Mouse (Mus musculus): ENCODE measurements around the gene H2-Ob. TPM values are rescaled to one million over a fixed set of nuclear protein-coding genes. Genes with fewer than 3 reads are reported as not detected.
A peak's percentile ranks its signal among the peaks of the same experiment; 100 is the strongest.

Gene H2-Ob
- total and polyA plus RNA-seq, 3 experiments = 13.7 to 31.9 (median 19.9) TPM

DNA sequence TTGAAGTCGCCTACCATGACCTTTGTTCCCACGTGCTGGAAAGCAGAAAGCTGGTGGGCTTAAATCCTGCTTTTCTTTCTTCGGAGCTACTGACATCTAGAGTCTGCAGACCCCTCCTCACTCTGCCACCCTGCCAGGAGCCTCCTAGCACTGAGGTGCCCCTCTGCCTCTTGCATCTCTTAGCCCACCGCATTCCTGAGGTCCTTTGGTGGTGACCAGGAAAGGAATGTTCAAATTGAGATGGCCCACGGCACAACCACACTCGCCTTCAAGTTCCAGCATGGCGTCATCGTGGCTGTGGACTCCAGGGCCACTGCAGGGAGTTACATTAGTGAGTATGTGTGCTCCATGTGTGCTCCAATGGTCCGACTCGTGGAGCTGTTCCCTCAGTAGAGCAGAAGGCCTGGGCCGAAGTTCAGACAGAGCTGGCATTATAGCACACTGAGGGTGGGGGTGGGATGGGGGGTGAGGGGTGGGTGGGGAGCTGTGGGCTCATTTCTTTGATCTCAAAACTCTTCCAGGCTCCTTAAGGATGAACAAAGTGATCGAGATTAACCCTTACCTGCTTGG lies 39.6 kb upstream of the H2-Ob start:
- H3K27me3 ChIP-seq (replicated peaks) = no peaks in the 10 kb centered on the region
- H3K4me2 ChIP-seq (ENCODE audit: insufficient read depth, low read depth, poor library complexity, severe bottlenecking) = peak overlapping the region; percentile 65
- H3K27ac ChIP-seq (ENCODE audit: insufficient read depth, low read depth) = peak overlapping the region; percentile 93

GRCm38 (mm10) chr17:34200047-34200446 lies 38.7 kb upstream of the H2-Ob start:
- dilution Hi-C loops (cut with MboI; ENCODE audit: extremely low pct_ligation_motif_present, extremely low pct_unique_long_range_greater_than_20kb, low sequenced_read_pairs) (no loop called here), in situ Hi-C loops (cut with MboI; ENCODE audit: low pct_ligation_motif_present, low pct_unique_long_range_greater_than_20kb, low sequenced_read_pairs) (no loop called here)
- Histone ChIP-seq H3K79me2 (replicated peaks; ENCODE audit: control insufficient read depth, extremely low read depth, insufficient read depth, poor library complexity, severe bottlenecking) (peaks cover 43% of the 10 kb centered on the region), H3K9me3 (replicated peaks; ENCODE audit: low read length) (no peaks in the 10 kb centered on the region), H3K4me1 (ENCODE audit: control insufficient read depth in 1 of 2, insufficient read depth in 2 of 2) (peaks cover 12 to 50% of the 10 kb centered on the region in 2 experiments), H3K9ac (ENCODE audit: insufficient read depth, low read depth) (peak overlapping the region; percentile 58), H3K4me2 (ENCODE audit: insufficient read depth, low read depth, poor library complexity, severe bottlenecking) (peak overlapping the region; percentile 89), H3K27ac (ENCODE audit: insufficient read depth, low read depth) (peak overlapping the region; percentile 48; the same call in 1 of the 2 replicates), H3K36me3 (replicated peaks in 1 of 2; ENCODE audit: control insufficient read depth in 1 of 2, insufficient read depth in 1 of 2, low read length in 1 of 2) (peaks cover 34 to 51% of the 10 kb centered on the region in 2 experiments), H3K4me3 (replicated peaks in 1 of 3; ENCODE audit: low read depth in 2 of 3, low read length in 2 of 3, poor library complexity in 1 of 3) (peak overlapping the region; percentile 53 to 69 (median 57)), H3K27me3 (replicated peaks) (no peaks in the 10 kb centered on the region)
- TF ChIP-seq TCF12 (IDR thresholded peaks at IDR 0.05; ENCODE audit: low read depth, low read length) (no peak), MAFK (IDR thresholded peaks at IDR 0.05; ENCODE audit: insufficient replicate concordance, low read length) (no peak), USF1 (IDR thresholded peaks at IDR 0.05; ENCODE audit: low read depth, low read length) (no peak), JUN (IDR thresholded peaks at IDR 0.05; ENCODE audit: insufficient read depth, low read depth, low read length) (no peak), IRF4 (IDR thresholded peaks at IDR 0.05; ENCODE audit: low read depth, low read length) (no peak), POLR2A (IDR thresholded peaks at IDR 0.05; ENCODE audit: low read depth, low read length) (no peak), UBTF (IDR thresholded peaks at IDR 0.05; ENCODE audit: low read depth, low read length) (no peak), NELFE (IDR thresholded peaks at IDR 0.05; ENCODE audit: low read depth, low read length) (no peak), MYC (IDR thresholded peaks at IDR 0.05; ENCODE audit: low read depth, low read length) (no peak), CTCF (conservative IDR thresholded peaks at IDR 0.05 in 1 of 2, IDR thresholded peaks at IDR 0.05 in 1 of 2; ENCODE audit: low read depth in 2 of 2, low read length in 2 of 2) (no peak; a peak in 1 of 4 replicates), E2F4 (IDR thresholded peaks at IDR 0.05; ENCODE audit: insufficient replicate concordance, low read depth, low read length) (no peak), ETS1 (conservative IDR thresholded peaks at IDR 0.05; ENCODE audit: low read depth, low read length) (no peak), ZC3H11A (IDR thresholded peaks at IDR 0.05; ENCODE audit: low read depth, low read length) (no peak), ZNF384 (IDR thresholded peaks at IDR 0.05; ENCODE audit: low read depth, low read length) (no peak), ZKSCAN1 (IDR thresholded peaks at IDR 0.05; ENCODE audit: borderline replicate concordance, low read depth, low read length) (no peak)
- DNase-seq (ENCODE audit: extremely low read depth) = no peak

More for the DNA sequence above, 39.6 kb upstream of the H2-Ob start:
- H3K4me1 ChIP-seq (ENCODE audit: control insufficient read depth in 1 of 2, insufficient read depth in 2 of 2) = peaks cover 21 to 60% of the 10 kb centered on the region in 2 experiments
- in situ Hi-C loops (cut with MboI; ENCODE audit: low pct_ligation_motif_present, low pct_unique_long_range_greater_than_20kb, low sequenced_read_pairs) (no loop called here), dilution Hi-C loops (cut with MboI; ENCODE audit: extremely low pct_ligation_motif_present, extremely low pct_unique_long_range_greater_than_20kb, low sequenced_read_pairs) (no loop called here)
- H3K79me2 ChIP-seq (replicated peaks; ENCODE audit: control insufficient read depth, extremely low read depth, insufficient read depth, poor library complexity, severe bottlenecking) = peaks cover 45% of the 10 kb centered on the region
- H3K9me3 ChIP-seq (replicated peaks; ENCODE audit: low read length) = no peaks in the 10 kb centered on the region
- H3K4me3 ChIP-seq (replicated peaks in 1 of 3; ENCODE audit: low read depth in 2 of 3, low read length in 2 of 3, poor library complexity in 1 of 3) = peak overlapping the region; percentile 85 to 99 (median 93)
- peaks cover 43 to 61% of the 10 kb centered on the region in 2 experiments for H3K36me3 ChIP-seq (replicated peaks in 1 of 2; ENCODE audit: control insufficient read depth in 1 of 2, insufficient read depth in 1 of 2, low read length in 1 of 2)
- peak overlapping the region; percentile 100 for H3K9ac ChIP-seq (ENCODE audit: insufficient read depth, low read depth)
- TF ChIP-seq GABPA (IDR thresholded peaks at IDR 0.05; ENCODE audit: insufficient replicate concordance, low read depth, low read length) (no peak), CHD1 (IDR thresholded peaks at IDR 0.05; ENCODE audit: low read depth, low read length) (0 out of 2 replicates have a peak, but pooled peaks have one; percentile 42), RAD21 (IDR thresholded peaks at IDR 0.05; ENCODE audit: low read depth, low read length) (no peak), HCFC1 (IDR thresholded peaks at IDR 0.05; ENCODE audit: low read depth, low read length) (no peak), TBP (conservative IDR thresholded peaks at IDR 0.05; ENCODE audit: low read depth, low read length) (no peak), MEF2A (IDR thresholded peaks at IDR 0.05; ENCODE audit: borderline replicate concordance, low read depth, low read length) (no peak), ETS1 (conservative IDR thresholded peaks at IDR 0.05; ENCODE audit: low read depth, low read length) (no peak), KAT2A (IDR thresholded peaks at IDR 0.05; ENCODE audit: insufficient replicate concordance, low read length) (no peak), POLR2A (IDR thresholded peaks at IDR 0.05; ENCODE audit: low read depth, low read length) (no peak), ZNF384 (IDR thresholded peaks at IDR 0.05; ENCODE audit: low read depth, low read length) (no peak), MAX (IDR thresholded peaks at IDR 0.05; ENCODE audit: low read length) (0 out of 2 replicates have a peak, but pooled peaks have one; percentile 13), BHLHE40 (IDR thresholded peaks at IDR 0.05; ENCODE audit: low read depth, low read length) (no peak), MXI1 (IDR thresholded peaks at IDR 0.05; ENCODE audit: low read depth, low read length) (peak; percentile 58; the same call in 1 of the 2 replicates), RCOR1 (conservative IDR thresholded peaks at IDR 0.05; ENCODE audit: low read depth, low read length) (no peak), ZMIZ1 (IDR thresholded peaks at IDR 0.05; ENCODE audit: low read depth, low read length) (no peak), E2F4 (IDR thresholded peaks at IDR 0.05; ENCODE audit: insufficient replicate concordance, low read depth, low read length) (no peak), MYC (IDR thresholded peaks at IDR 0.05; ENCODE audit: low read depth, low read length) (0 out of 2 replicates have a peak, but pooled peaks have one; percentile 4), SIN3A (IDR thresholded peaks at IDR 0.05; ENCODE audit: low read length) (peak; percentile 46; the same call in 1 of the 2 replicates), PAX5 (IDR thresholded peaks at IDR 0.05; ENCODE audit: low read length) (no peak)
- no peak for DNase-seq (ENCODE audit: extremely low read depth)

Data from CH12.LX (cell line).